Mouse (Mus musculus): ENCODE measurements at regions not wholly inside any gene's neighbourhood (a gene's known extent, or its start where the extent isn't known, plus 50 kb on each side); places are given as distances from the start of the nearest gene placed in this dataset.

- DNase-seq (ENCODE audit: low spot score in 2 of 2) = no peak
These were observed 186.7 kb upstream of the Robo2 start for GRCm38 (mm10) chr16:74598361-74598760.

GRCm38 (mm10) chr16:74597735-74598340 lies 186.2 kb upstream of the Robo2 start:
- DNase-seq (ENCODE audit: low spot score in 2 of 2) = no peak

DNA sequence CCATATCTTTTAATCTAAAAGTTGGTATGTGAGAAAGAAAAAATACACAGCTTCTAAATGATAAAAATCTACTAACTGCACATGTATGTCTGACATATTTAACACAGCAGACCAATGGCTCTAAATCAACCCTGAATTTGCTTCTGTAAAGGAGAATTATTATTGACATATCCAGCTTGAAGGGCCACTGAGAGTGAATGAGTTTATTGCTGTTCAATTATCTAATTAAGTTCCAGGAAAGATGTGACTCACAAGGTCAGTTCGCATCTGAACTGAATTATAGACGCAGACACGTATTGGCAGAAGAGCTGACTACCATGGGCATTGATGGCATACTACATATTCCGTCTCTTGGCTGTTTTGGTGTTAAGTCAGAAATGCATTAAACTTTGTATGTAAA lies 180.3 kb upstream of the Robo2 start:
- DNase-seq (ENCODE audit: low spot score in 2 of 2) = no peak

DNA sequence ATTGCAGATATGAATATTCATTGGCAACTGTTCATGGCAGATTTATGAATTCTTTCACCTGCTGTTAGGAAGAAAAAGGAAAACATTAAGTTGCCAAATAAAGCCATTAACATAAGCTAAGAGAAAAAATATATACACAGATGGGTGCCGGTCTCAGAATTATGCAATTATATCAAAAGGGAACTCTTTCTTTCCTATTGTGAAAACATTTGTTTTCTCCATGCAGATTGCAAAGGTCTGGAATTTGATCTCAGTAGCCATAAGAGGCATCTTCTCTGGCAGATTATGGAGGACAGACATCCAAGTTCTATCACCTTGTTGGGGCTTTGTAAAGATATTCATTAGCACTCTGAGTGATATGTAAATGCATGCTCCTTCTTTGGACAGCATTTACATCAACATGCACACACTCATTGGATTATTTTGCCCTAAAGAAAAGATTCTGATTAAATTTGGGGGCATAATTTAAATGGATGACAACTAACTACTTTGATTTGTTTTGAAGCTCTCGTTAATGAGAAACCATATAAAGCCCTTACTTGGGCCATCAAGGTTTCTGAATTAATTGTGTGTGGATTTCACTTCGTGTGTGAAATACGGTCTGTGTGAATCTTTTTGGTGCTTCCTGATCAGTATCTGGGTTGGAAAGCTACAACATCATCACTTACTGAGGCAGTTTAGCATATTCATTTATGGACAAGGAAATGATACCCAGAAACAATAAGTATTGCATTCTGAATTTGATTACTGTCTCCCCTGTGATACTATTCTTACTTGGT lies 171.2 kb upstream of the Robo2 start:
- no peak for DNase-seq (ENCODE audit: low spot score in 2 of 2)

DNA sequence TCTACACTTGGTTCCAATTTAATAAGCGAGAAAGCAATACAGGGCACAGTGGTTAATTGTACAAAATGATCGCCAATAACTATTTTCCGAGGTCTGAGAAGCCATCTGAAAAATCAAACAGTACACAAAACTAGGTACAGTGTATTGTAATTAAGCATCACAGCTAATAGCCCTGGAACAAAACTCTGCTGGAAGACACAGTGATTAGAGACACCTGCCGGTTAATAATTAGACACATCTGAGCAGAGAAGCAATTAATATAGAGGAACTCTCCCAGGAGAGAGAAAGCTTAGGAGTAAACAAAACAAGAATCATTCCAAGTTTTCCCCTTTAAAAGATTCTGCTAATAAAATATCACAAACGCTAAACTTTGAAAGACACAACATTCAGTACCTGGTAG lies 136.7 kb upstream of the Robo2 start:
- DNase-seq (ENCODE audit: low spot score in 2 of 2) = no peak

DNA sequence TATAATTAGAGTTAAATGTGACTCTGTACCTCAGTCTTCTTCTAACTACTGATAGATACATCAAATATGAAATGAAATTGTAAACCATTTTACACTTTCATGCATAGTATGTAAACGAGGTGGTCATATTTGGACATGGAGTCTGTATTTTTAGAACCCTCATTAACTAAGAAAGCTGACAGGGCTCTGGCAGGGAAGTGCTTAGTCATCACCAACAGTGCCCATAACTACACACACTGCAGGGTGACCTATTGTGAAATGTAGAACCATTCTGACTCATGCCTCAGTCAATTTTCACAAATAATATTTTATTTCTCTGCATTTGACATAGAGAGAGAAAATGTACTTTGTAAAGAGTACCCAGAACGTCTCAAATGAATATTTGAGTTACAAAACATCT lies 118.9 kb upstream of the Robo2 start:
- DNase-seq (ENCODE audit: low spot score in 2 of 2) = no peak

- DNase-seq (ENCODE audit: low spot score in 2 of 2) = no peak
These were observed 116.6 kb upstream of the Robo2 start for GRCm38 (mm10) chr16:74528245-74528644.

DNA sequence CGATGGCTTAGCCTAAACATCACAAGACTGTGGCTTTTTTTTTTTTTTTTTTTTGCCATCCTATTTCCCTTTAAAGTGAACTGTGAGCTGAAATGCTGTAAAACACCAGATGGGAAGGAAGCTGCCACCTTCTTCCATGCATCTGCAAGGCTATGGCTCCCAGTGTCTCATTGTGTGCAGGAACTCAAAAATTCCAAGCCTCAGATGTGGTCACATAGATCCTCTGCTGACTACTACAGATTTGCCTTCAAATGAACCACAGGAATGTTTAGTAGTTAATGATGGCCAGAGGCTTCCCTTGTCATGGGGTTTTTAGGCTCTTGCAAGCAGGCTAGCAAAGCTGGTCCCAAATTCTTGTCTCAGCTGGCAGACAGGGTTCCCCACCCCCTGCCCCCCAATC lies 114.9 kb upstream of the Robo2 start:
- DNase-seq (ENCODE audit: low spot score in 2 of 2) = no peak

GRCm38 (mm10) chr16:74520501-74520900 lies 108.9 kb upstream of the Robo2 start:
- DNase-seq (ENCODE audit: low spot score in 2 of 2) = no peak

GRCm38 (mm10) chr16:74517888-74518287 lies 106.3 kb upstream of the Robo2 start:
- no peak for DNase-seq (ENCODE audit: low spot score in 2 of 2)

DNA sequence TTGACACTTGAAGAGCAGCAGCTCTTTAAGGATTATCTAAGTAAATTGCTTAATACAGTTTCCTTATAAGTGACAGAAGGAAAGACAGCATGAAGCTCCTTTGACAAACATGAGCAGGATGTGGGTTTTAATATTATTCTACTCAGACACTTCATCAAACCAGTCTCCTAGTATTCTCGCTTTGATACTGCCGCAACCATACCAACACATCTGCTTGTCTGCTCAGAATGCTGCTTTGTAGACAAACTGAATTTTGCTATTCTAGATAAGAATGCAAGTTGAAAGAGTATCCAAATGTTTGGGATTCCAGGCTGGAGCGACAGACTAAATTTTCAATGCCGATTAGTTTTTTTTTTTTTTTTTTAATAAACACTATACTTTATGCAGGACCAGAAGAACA lies 105.7 kb upstream of the Robo2 start:
- no peak for DNase-seq (ENCODE audit: low spot score in 2 of 2)

DNA sequence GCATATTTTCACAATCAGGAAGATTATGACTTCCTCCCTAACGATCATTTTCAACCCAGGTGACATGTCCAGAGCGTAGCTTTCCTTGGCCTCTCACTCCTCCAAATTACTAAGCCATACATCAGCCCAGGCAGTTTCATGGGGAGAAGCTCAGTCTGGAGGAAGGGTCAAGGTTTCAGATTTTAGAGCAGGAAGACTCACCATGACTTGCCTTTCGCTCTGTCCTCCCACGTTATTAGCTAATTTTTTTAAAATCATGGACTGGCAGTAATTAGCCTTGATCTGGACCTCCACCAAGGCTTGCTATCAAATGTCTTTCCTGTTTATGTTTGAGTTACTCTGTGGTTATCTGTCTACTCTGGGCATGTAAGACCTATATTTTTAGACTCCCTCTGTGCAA lies 102.9 kb upstream of the Robo2 start:
- no peak for DNase-seq (ENCODE audit: low spot score in 2 of 2)

- DNase-seq (ENCODE audit: low spot score in 2 of 2) = no peak
These were observed 98.8 kb upstream of the Robo2 start for GRCm38 (mm10) chr16:74510383-74510782.

DNA sequence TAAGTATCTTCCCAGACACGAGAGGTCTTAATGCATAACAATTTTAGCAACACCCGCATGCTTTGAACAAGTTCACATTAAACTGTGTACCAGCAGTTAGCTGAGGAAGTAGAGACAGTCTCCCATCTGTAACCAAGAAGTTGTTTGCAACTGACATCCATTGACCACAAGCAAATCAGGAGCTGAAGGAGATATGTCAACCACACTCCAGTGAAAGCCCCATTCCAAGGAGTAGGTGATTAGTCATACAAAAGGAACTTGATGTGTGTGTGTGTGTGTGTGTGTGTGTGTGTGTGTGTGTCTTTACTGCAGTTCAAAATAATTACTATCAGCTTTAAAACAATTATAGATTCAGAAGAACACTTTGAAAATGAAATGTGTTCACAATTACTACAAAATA lies 97.9 kb upstream of the Robo2 start:
- DNase-seq (ENCODE audit: low spot score in 2 of 2) = no peak

DNA sequence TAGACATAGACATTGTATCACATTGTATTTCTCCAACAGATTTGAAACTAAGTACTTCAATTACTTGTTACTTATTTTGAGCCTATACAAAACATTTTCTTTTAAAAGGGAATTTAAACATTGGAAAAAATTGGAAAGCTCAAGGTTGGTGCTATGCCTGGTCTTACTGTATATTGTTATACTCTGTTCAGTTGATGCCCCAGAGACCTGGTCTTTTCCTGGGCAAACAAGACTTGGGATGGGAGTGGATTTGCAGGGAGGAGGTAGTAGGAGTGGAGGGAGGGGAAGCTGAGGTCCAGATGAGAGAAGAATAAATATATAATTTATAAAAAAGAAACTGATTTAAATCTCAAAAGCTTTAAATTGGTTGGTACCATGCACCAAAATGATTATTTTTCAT lies 95.1 kb upstream of the Robo2 start:
- no peak for DNase-seq (ENCODE audit: low spot score in 2 of 2)

- DNase-seq (ENCODE audit: low spot score in 2 of 2) = no peak
These were observed 94.6 kb upstream of the Robo2 start for GRCm38 (mm10) chr16:74506173-74506709.

DNA sequence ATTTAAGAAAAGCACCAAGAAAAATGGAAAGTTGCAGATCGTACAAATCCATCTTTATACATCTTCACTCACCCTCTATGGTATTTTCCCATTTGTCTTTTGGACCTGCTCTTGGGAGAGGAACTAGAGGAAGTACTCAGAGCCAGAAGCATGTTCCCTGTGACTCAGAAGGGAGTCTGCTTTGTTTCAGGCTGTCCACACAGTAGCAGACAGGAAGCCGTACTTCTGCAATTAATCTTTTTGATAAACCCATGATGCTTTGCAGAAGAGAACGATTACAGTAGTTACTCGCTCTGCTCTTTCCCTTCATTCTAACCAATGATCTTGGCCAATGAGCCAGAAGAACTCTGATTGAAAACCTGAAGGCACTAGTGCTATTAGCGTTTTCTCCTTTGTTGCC lies 92.8 kb upstream of the Robo2 start:
- no peak for DNase-seq (ENCODE audit: low spot score in 2 of 2)

GRCm38 (mm10) chr16:74500687-74501086 lies 89.1 kb upstream of the Robo2 start:
- DNase-seq (ENCODE audit: low spot score in 2 of 2) = no peak

DNA sequence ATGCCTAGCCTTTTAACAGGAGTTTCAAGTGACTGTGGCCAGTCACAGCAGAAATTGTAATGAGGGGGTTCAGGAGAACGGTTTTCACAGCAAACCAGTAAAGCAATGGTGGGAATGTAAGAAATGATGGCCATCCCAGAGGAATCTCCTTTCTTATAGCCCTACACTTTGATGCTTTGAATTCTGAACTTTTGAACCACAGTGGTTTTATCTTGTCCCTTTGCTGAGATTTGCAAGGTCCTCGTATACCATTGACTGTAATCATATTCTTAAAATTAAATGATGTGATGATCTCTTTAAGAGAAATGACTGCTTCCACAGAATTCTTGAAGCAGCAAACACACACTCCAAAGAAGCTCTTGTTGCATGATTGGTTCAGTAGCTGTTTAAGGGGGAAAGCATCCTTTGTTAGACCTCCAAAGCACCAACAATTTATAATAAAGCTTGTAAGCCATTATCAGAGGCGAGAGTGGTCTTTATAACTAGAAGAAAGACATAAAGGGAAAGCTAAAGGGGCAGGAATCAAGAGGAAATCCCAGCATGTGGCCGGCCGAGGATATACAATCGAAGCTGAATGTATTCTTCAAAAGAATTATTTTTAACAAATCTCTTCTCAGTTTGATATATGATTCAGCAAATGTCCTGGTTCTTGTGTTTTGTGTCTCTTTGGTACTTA lies 56.3 kb upstream of the Robo2 start:
- DNase-seq (ENCODE audit: low spot score in 2 of 2) = no peak

DNA sequence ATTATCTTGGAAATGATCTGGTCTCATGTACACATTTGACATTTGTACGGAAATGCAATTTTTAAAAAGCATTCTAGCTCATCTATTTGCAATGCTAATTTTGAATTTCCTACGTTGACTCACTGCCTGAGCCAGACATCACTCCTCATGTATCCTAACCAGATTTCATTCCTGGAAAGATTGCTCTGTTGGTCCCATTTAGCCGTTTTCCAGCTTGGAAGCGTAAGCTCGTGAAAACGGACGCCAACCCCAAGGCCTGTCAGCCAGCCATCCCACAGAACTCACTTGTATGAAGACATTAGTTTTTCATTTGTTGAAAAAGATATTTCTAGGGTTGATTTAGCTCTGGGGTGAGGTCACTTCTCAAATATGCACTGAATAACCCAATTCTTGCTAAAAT lies 55.5 kb upstream of the Robo2 start:
- DNase-seq (ENCODE audit: low spot score in 2 of 2) = no peak

DNA sequence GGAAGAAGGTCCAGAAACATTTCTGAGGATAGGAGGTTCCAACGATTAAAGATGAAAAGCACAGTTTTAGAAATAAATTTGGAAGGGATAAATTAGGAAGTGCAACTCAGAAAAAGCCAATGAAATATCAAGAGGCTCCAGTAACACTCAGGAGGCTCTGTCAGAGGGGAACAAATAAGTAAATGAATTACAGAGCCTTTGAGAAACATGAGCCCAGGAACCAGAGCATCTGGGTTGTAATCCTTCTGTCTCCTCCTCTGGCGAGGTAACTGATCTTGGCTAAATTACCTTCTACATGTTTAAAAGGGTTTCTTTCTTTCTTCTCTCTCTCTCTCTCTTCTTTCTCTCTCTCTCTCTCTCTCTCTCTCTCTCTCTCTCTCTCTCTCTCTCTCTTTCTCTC lies 53.2 kb upstream of the Robo2 start:
- DNase-seq (ENCODE audit: low spot score in 2 of 2) = no peak

- DNase-seq (ENCODE audit: low spot score in 2 of 2) = no peak
These were observed 52.7 kb upstream of the Robo2 start for GRCm38 (mm10) chr16:74464290-74464689.

DNA sequence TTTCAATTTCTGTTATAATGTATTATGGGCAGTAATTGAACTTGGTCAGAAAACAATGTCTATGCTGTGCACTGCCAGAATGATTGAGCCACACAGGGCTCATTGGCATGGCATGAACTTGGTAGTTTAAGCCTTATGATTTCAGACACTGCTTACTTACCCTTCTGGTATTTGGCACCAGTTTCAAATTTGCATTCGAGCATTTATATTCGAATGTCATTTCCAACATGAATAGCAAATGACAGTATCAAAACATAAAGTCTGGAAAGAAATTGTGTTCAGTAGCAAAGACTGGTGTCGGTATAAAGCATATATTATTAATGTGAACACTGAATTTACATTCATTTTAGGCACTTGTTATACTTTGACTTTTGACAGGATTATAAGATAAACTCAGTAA lies 50.8 kb upstream of the Robo2 start:
- no peak for DNase-seq (ENCODE audit: low spot score in 2 of 2)
